Mouse (Mus musculus) embryonic fibroblast, embryonic 13.5 days (primary cell): ENCODE measurements around the gene Serac1. TPM values are rescaled to one million over a fixed set of nuclear protein-coding genes. Genes with fewer than 3 reads are reported as not detected.

Source experiments
- H3K27ac ChIP-seq: 2 replicates; pipeline ENCODE4 v1.5.1; 2012; ENCODE audit warnings: low read length, control low read depth, inconsistent platforms; ENCODE audit not compliant: insufficient read depth
- H3K4me1 ChIP-seq: 2 replicates; pipeline ENCODE4 v1.6.1; 2011; ENCODE audit warnings: low read length; ENCODE audit not compliant: control insufficient read depth, insufficient read depth
- H3K4me3 ChIP-seq: 2 replicates; pipeline ENCODE4 v1.5.1; 2011; ENCODE audit warnings: mild to moderate bottlenecking, control low read depth, low read length; ENCODE audit not compliant: insufficient read depth
- CTCF ChIP-seq: IDR thresholded peaks from 2 replicates; pipeline ENCODE4 v1.5.1; 2011; ENCODE audit warnings: mild to moderate bottlenecking, control low read depth, low read length, moderate library complexity, borderline replicate concordance; ENCODE audit not compliant: insufficient read depth
- POLR2A ChIP-seq: IDR thresholded peaks from 2 replicates; pipeline ENCODE4 v1.6.1; 2011; ENCODE audit warnings: low read depth, mild to moderate bottlenecking, control low read depth, low read length, moderate library complexity
- polyA plus RNA-seq: library from polyadenylated mRNA; stranded (reverse); fragments of >200 nt; gene quantifications from 2 replicates; pipeline ENCODE4 v1.2.4, GENCODE M21; 2011; ENCODE audit warnings: low read depth; ENCODE audit not compliant: missing spikeins, insufficient read length

Serac1 gene
- polyA plus RNA-seq, 1 experiment, result 4.7 TPM

GRCm38 (mm10) chr17:6108175-6108574 lies 28.6 kb upstream of the Serac1 start:
- Histone ChIP-seq H3K4me1 (peaks cover 6% of the 10 kb centered on the region), H3K4me3 (peak overlapping the region; percentile 98), H3K27ac (peak overlapping the region; percentile 80)
- TF ChIP-seq POLR2A, result no peak; the same call in 1 of the 2 replicates
- TF ChIP-seq CTCF, result no peak

GRCm38 (mm10) chr17:6107015-6107601 lies 27.6 kb upstream of the Serac1 start:
- H3K27ac ChIP-seq, result peak overlapping the region; percentile 80
- TF ChIP-seq POLR2A, result no peak; the same call in 1 of the 2 replicates
- TF ChIP-seq CTCF, result no peak
- H3K4me3 ChIP-seq, result peak overlapping the region; percentile 98
- H3K4me1 ChIP-seq, result peaks cover 6% of the 10 kb centered on the region

DNA sequence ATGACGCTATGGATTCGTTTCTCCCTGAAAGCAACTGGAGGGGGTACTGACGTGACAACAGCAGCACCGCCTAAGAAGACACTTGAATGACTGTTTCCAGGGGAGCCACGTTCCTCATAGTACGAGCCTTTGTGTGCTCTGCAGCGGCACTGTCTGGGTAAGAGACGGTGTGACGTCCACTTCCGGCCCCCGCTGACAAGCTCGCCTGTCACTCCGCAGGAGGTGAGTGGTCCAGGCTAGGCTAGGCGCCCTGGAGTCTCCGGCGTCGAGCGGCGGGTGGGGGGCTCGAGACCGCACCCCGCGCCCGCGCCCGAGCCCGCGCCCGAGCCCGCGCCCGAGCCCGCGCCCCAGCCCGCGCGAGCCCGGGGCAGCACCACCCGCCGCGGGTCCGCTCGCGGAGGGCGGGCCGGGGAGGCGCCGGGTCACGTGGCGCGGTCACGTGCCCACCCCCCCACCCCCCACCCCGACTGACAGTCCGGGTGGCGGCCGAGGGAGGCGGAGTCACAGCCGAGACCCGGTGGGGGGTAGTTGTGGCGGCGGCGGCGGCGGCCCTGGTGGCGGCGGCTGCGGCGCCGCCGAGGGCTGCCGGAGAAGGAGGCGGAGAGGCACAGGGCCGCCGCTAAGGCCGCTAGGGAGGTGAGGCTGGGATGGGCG lies 26.9 kb upstream of the Serac1 start, which contains the start of gene Tulp4:
TSS of gene Tulp4 (plus strand) at position 77 of the 654 bp plus-strand sequence.
- TF ChIP-seq POLR2A (peak; percentile 87), CTCF (no peak)
- H3K4me3 ChIP-seq, result peak within 1 kb of the TSS; percentile 98
- H3K27ac ChIP-seq, result peak within 1 kb of the TSS; percentile 80
- H3K4me1 ChIP-seq, result peaks cover 6% of the 10 kb centered on the region

DNA sequence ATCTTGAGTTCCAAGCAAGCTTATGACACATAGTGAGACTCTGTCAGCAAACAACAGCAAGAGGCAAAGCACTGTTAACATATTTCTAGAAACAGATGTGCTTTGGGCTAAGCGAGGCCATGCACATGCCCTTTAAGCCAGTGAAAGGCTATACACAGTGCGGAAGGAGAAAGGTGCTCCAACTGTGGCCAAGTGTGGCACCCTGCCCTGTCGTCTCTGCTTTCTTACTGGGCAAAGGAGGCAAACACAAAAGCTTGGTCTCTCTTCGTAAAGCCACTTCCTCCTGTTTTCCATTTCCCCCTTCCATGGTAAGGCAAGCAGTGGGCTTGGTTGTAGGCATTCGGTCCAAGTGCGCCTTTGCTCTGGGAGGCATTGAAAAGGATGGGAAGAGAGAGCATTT lies 24.0 kb upstream of the Serac1 start:
- Histone ChIP-seq H3K4me3 (no peak overlapping the region), H3K4me1 (no peaks in the 10 kb centered on the region), H3K27ac (no peak overlapping the region)
- TF ChIP-seq POLR2A (no peak), CTCF (no peak)

DNA sequence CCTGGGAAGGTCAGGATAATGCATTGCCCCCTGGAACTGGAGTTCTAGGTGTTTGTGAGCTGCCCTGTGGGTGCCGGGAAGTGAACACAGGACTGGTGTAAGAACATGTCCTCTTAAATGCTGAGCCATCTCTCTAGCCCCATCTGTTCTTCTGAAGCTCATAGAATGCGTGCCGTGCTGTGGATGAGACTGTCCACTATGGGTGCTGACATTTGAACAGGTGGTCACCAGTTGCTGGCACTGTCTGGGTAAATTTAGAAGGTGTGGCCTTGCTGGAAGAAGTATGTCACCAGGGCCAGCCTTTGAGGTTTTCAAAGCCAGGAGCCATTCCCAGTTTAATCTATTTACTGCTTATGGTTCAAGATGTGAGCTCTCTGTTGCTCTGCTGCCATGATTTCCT lies 22.7 kb upstream of the Serac1 start:
- TF ChIP-seq CTCF (no peak), POLR2A (no peak)
- Histone ChIP-seq H3K27ac (no peak overlapping the region), H3K4me3 (no peak overlapping the region), H3K4me1 (no peaks in the 10 kb centered on the region)

DNA sequence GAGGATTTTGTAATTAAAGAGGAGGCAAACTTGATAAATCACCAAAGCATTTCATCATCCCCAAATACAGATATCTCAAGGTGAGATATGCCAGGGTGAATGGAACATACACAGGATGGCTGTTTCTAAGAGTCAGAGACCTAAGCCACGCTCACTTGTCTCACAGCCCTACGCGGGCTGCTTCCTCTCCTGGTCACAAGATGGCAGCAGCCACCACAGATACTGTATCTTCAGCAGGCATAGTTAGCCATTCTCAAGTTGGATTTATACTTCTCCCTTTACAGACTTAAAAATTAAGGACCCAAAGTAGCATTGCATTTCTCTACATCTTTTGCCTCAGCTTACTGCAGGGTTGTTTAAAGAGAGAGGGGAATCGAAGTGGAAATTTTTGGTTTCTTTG lies 18.3 kb upstream of the Serac1 start:
- Histone ChIP-seq H3K4me3 (no peak overlapping the region), H3K27ac (no peak overlapping the region), H3K4me1 (no peaks in the 10 kb centered on the region)
- no peak for TF ChIP-seq POLR2A
- TF ChIP-seq CTCF, result peak; percentile 70

DNA sequence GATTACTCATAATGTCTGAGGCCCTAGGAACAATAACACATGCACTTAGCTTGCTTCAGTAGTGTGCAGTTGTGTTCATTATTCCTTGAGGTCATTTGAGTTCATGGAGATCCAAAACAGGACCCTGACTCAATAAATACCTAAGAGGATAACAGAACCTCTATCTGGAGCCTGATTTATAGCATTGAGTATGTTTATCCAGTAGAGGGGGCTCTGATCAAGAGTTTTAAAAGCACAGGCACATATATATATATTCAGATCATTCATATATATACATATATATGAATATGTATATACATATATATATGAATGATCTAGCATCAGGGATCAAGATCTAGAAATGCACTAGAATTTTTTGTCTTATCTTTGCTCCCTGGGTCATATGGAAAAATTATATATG lies 16.0 kb upstream of the Serac1 start:
- TF ChIP-seq CTCF, result no peak
- TF ChIP-seq POLR2A, result no peak
- no peaks in the 10 kb centered on the region for H3K4me1 ChIP-seq
- no peak overlapping the region for H3K4me3 ChIP-seq
- H3K27ac ChIP-seq, result no peak overlapping the region

DNA sequence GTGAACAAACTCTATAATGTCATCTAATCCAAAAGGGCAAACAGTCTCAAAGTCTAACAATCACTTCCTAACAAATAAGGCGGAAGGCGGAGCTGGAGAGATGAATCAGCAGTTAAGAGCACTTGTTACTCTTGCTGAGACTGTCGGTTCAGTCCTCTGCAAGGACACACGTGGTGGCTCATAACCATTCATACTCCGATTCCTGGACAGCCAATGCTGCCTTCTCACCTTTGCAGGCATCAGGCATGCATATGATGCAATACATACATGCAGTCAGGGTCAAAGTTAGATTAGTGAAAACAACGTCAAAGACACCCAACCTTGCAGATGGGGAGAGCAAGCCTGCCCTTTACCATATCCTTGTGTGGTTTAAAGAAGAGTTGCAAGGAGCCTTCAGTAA lies 12.1 kb upstream of the Serac1 start:
- no peak overlapping the region for H3K27ac ChIP-seq
- no peak overlapping the region for H3K4me3 ChIP-seq
- no peaks in the 10 kb centered on the region for H3K4me1 ChIP-seq
- no peak for TF ChIP-seq POLR2A
- no peak for TF ChIP-seq CTCF

- H3K27ac ChIP-seq, result no peak overlapping the region
- H3K4me3 ChIP-seq, result no peak overlapping the region
- no peak for TF ChIP-seq CTCF
- no peak for TF ChIP-seq POLR2A
- H3K4me1 ChIP-seq, result peaks cover 2% of the 10 kb centered on the region; the same call in 1 of the 2 replicates
These were observed 3.9 kb upstream of the Serac1 start for GRCm38 (mm10) chr17:6083323-6083890.

DNA sequence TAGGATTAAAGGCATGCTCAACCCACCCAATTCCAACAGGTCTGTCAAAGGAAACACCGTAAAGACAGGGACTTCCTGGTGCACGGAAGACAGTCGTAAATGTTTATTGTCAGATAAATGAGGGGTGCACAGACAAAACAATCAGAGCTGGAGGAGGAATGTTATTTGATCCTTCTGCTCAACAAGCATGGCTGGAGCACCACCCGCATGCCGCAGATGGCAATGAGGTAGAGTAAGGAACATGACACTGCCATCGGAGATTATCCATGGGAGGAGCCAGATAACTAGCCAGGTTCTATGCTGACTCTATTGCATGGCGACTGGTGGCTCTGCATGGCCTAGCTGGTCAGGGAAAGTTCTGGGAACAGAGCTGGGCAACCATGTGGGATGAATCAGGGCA lies 6.1 kb downstream of the Serac1 start:
- TF ChIP-seq CTCF (no peak), POLR2A (no peak)
- Histone ChIP-seq H3K27ac (no peak overlapping the region), H3K4me1 (no peaks in the 10 kb centered on the region; the same call in 1 of the 2 replicates), H3K4me3 (no peak overlapping the region)
